Comparison of ENCODE assay signal across 10 mouse cellular contexts in genomic region chr14:121423341-121423751, GRCm38 (mm10). TPM values are rescaled to one million over a fixed set of nuclear protein-coding genes. Genes with fewer than 3 reads are reported as not detected.
DNase-seq lines count a peak whose midpoint lies in the region; ATAC-seq and TF ChIP-seq lines count a peak whose summit lies in the region.
"Had no signal": no experiment of that assay in that cellular context is flagged by ENCODE, and none has a peak within 500 bp of the region (broad histone marks: within the 10 kb centered on the region; RNA-seq: fewer than 3 reads in every experiment).

No protein-coding gene starts in this region.

- peak; percentile 81 for DNase-seq in urinary bladder, postnatal 14 days (ENCODE audit: low spot score)
- DNase-seq in urinary bladder, postnatal 10 days (ENCODE audit: low spot score) = no peak
- peak; percentile 55 for DNase-seq in lung, embryonic 14.5 days
- DNase-seq in cerebellum, adult 11 months = no peak
- DNase-seq in embryo, embryonic 10.5 days (ENCODE audit: low spot score) = no peak
- no peak for DNase-seq in embryo, embryonic 10 days (ENCODE audit: low spot score)
- DNase-seq: embryo, embryonic 11 days had no signal

- TF ChIP-seq CTCF in lung, embryonic 14.5 days (IDR thresholded peaks at IDR 0.05; ENCODE audit: low read depth) = no peak

- 16% methylated on average over 7 of the region's 7 CpGs for WGBS in heart, embryonic 15.5 days
- WGBS in lung, embryonic 14.5 days = 12% methylated on average over 7 of the region's 7 CpGs
- WGBS in hindbrain, embryonic 13.5 days = 66% methylated on average over 7 of the region's 7 CpGs

- H3K27ac ChIP-seq in heart, embryonic 15.5 days = peak overlapping the region; percentile 86
- H3K27ac ChIP-seq in lung, embryonic 14.5 days (ENCODE audit: low read depth) = no peak overlapping the region
- H3K27ac ChIP-seq in hindbrain, embryonic 13.5 days = no peak overlapping the region
- H3K27ac ChIP-seq: limb, embryonic 12.5 days had no signal

- H3K4me1 ChIP-seq in heart, embryonic 15.5 days (replicated peaks) = peaks cover 22% of the 10 kb centered on the region
- no peaks in the 10 kb centered on the region for H3K4me1 ChIP-seq in lung, embryonic 14.5 days (ENCODE audit: insufficient read depth)
- no peaks in the 10 kb centered on the region for H3K4me1 ChIP-seq in hindbrain, embryonic 13.5 days (replicated peaks)
- H3K4me1 ChIP-seq: limb, embryonic 12.5 days had no signal

- no peaks in the 10 kb centered on the region for H3K27me3 ChIP-seq in heart, embryonic 15.5 days
- no peaks in the 10 kb centered on the region for H3K27me3 ChIP-seq in lung, embryonic 14.5 days (ENCODE audit: insufficient read depth, low read length)
- H3K27me3 ChIP-seq in hindbrain, embryonic 13.5 days = no peaks in the 10 kb centered on the region
- H3K27me3 ChIP-seq: limb, embryonic 12.5 days had no signal

- no peaks in the 10 kb centered on the region for H3K36me3 ChIP-seq in heart, embryonic 15.5 days
- H3K36me3 ChIP-seq in lung, embryonic 14.5 days (ENCODE audit: insufficient read depth) = no peaks in the 10 kb centered on the region
- no peaks in the 10 kb centered on the region for H3K36me3 ChIP-seq in hindbrain, embryonic 13.5 days
- H3K36me3 ChIP-seq: limb, embryonic 12.5 days had no signal

- H3K4me3 ChIP-seq in heart, embryonic 15.5 days = no peak overlapping the region
- H3K4me3 ChIP-seq in lung, embryonic 14.5 days (ENCODE audit: low read depth, low read length) = no peak overlapping the region
- no peak overlapping the region for H3K4me3 ChIP-seq in hindbrain, embryonic 13.5 days
- H3K4me3 ChIP-seq: limb, embryonic 12.5 days had no signal

- no peak overlapping the region for H3K9ac ChIP-seq in heart, embryonic 15.5 days
- H3K9ac ChIP-seq in lung, embryonic 14.5 days = no peak overlapping the region
- no peak overlapping the region for H3K9ac ChIP-seq in hindbrain, embryonic 13.5 days
- H3K9ac ChIP-seq: limb, embryonic 12.5 days had no signal

- no peak for ATAC-seq in heart, embryonic 15.5 days (replicated peaks; ENCODE audit: insufficient number of reproducible peaks, insufficient read depth, low FRiP score, low read depth)
- no peak for ATAC-seq in lung, embryonic 14.5 days (ENCODE audit: insufficient read depth)
- no peak for ATAC-seq in hindbrain, embryonic 13.5 days (ENCODE audit: low FRiP score)

- H3K4me2 ChIP-seq in heart, embryonic 15.5 days = peak overlapping the region; percentile 27; the same call in 1 of the 2 replicates
- H3K4me2 ChIP-seq in lung, embryonic 14.5 days = no peak overlapping the region
- no peak overlapping the region for H3K4me2 ChIP-seq in hindbrain, embryonic 13.5 days
- H3K4me2 ChIP-seq: limb, embryonic 12.5 days had no signal

- no peaks in the 10 kb centered on the region for H3K9me3 ChIP-seq in heart, embryonic 15.5 days (replicated peaks)
- peaks cover 5% of the 10 kb centered on the region; the same call in 1 of the 2 replicates for H3K9me3 ChIP-seq in lung, embryonic 14.5 days (ENCODE audit: low read depth, low read length)
- H3K9me3 ChIP-seq in hindbrain, embryonic 13.5 days = no peaks in the 10 kb centered on the region

RNA-seq across cellular contexts. Expression of gene Stk24, which starts 43.5 kb away (rescaled TPM):
- polyA plus RNA-seq in heart, embryonic 15.5 days (2015; fragmentation: Nextera tagmentation; extraction: Ambion mirVana) = 34.5 and 39.6 TPM in 2 replicates
- polyA plus RNA-seq in lung, embryonic 14.5 days (2014; fragmentation: Nextera tagmentation; extraction: Ambion mirVana) = 50.3 and 51.7 TPM in 2 replicates
- polyA plus RNA-seq in hindbrain, embryonic 13.5 days (2015; fragmentation: Nextera tagmentation; extraction: Ambion mirVana) = 20.2 TPM in 2 replicates

Comparison
In these comparisons a context has a peak if more than half of its experiments do, and no peak if none do; other contexts are left out.
1. DNase-seq: peak in urinary bladder, postnatal 14 days (single experiment) and lung, embryonic 14.5 days (single experiment); none in urinary bladder, postnatal 10 days (single experiment), cerebellum, adult 11 months (single experiment), embryo, embryonic 10.5 days (single experiment) and embryo, embryonic 10 days (single experiment).